Mouse (Mus musculus) heart, embryonic 11.5 days (tissue): ENCODE measurements around the gene Tgm2. TPM values are rescaled to one million over a fixed set of nuclear protein-coding genes. Genes with fewer than 3 reads are reported as not detected.

Experiments used
- ATAC-seq: fragments of 200-750 bp; cut with Nextera tagmentation; replicated peaks from 2 replicates; pipeline ENCODE4 v1.8.0; 2017; ENCODE audit warnings: moderate library complexity; ENCODE audit not compliant: insufficient number of reproducible peaks, low FRiP score, low TSS enrichment
- H3K27ac ChIP-seq: fragments of 300-500 bp; sonication (generic); 2 replicates; pipeline ENCODE4 v1.5.1; 2014; ENCODE audit warnings: mild to moderate bottlenecking, low read depth, low read length
- H3K27me3 ChIP-seq: fragments of 300-500 bp; sonication (generic); 2 replicates; pipeline ENCODE4 v1.6.1; 2014; ENCODE audit warnings: mild to moderate bottlenecking, low read length, mixed read lengths; ENCODE audit not compliant: control insufficient read depth, insufficient read depth
- H3K36me3 ChIP-seq: fragments of 300-500 bp; sonication (generic); 2 replicates; pipeline ENCODE4 v1.6.1; 2014; ENCODE audit warnings: mild to moderate bottlenecking, low read length, moderate library complexity, mixed read lengths; ENCODE audit not compliant: control insufficient read depth, insufficient read depth
- H3K4me1 ChIP-seq: fragments of 300-500 bp; sonication (generic); 2 replicates; pipeline ENCODE4 v1.6.1; 2014; ENCODE audit warnings: low read length; ENCODE audit not compliant: control insufficient read depth, insufficient read depth
- H3K4me2 ChIP-seq: fragments of 300-500 bp; sonication (generic); 2 replicates; pipeline ENCODE4 v1.6.1; 2014; ENCODE audit warnings: mild to moderate bottlenecking, moderate library complexity
- H3K4me3 ChIP-seq: fragments of 300-500 bp; sonication (generic); 2 replicates; pipeline ENCODE4 v1.5.1; 2014; ENCODE audit warnings: low read depth, low read length
- H3K9ac ChIP-seq: fragments of 300-500 bp; sonication (generic); 2 replicates; pipeline ENCODE4 v1.6.1; 2014; ENCODE audit warnings: mild to moderate bottlenecking, low read depth, low read length, moderate library complexity
- H3K9me3 ChIP-seq: fragments of 300-500 bp; sonication (generic); replicated peaks from 2 replicates; pipeline ENCODE4 v1.6.1; 2016; ENCODE audit warnings: low read length; ENCODE audit not compliant: control insufficient read depth
- WGBS: fragments of 180-500 bp; shearing (Covaris S2); extraction: QIAGEN DNeasy Blood & Tissue Kit; methylation state at CpG from one replicate; pipeline ENCODE4 v1.1.7; 2014; ENCODE audit not compliant: insufficient replicate concordance; 5-methylcytosine and 5-hydroxymethylcytosine counted together
- polyA plus RNA-seq: library from polyadenylated mRNA; unstranded; fragments of >200 nt; fragmentation: Nextera tagmentation; extraction: Ambion mirVana; gene quantifications from 2 replicates; pipeline ENCODE4 v1.2.1, GENCODE M21; 2014

The Tgm2 gene
- polyA plus RNA-seq, 1 experiment from 2014 or later = 130 TPM

DNA sequence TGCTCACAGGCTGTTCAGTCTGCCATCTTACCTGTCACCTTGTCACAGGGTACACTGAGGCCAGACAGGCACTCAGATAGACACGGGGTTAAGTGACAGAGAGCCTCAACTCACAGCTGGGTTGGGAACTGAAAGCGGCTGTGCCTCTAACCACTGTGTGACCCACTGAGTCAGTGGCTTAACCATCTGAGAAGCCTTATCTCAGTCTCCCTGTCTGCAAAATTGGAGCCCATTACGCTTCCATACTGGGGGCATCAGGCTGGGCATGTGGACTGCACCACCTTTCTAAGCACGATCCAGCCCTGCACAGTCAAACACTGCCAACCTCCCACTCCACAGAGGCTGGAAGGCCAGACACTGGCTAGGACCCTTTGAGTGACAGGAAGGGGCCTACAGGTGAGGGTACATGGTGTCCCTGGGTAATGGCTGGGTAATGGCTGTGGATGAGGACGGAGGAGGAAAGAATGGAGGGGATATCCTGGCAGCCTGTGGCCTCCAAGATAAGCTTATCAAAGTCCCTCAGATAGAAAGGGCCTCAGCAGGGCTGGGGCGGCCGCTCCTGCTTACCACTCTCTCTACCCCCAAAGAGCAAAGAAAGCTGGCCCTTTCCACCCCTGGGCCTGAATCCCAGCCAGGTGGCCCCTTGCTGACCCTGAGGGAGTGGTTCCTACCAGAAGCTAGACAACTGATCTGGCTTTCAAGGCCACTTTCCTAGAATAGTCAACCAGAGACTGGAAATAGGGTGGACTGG is 4.4 kb downstream of the Tgm2 start:
- Histone ChIP-seq H3K4me2 (peak overlapping the region; percentile 87), H3K27ac (peak overlapping the region; percentile 92)

DNA sequence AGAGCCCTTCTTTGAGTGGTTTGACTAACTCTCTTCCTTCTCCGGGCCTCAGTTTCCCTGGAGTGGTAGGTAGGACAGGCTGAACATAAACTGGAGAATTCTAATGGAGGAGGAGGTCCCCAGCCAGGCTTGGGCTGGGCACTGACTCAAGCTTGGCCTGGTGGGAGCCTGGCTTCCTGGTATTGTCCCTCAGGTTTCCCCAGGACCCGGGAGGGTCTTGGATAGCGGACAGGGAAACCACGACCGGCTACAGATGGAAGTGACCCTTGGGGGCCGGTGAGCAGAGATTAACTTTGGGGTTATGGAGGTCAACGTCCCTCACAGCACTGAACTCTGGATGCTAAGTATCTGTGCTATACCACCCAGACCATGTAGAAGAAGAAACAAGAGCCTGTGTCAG is 5.0 kb downstream of the Tgm2 start:
- peaks cover 12% of the 10 kb centered on the region for H3K36me3 ChIP-seq
- H3K4me1 ChIP-seq = peaks cover 72% of the 10 kb centered on the region
- H3K9ac ChIP-seq = peak overlapping the region; percentile 65
- no peak; the same call in 1 of the 2 replicates for ATAC-seq
- no peaks in the 10 kb centered on the region for H3K27me3 ChIP-seq
- H3K4me2 ChIP-seq = peak overlapping the region; percentile 87
- no peaks in the 10 kb centered on the region for H3K9me3 ChIP-seq
- peak overlapping the region; percentile 4; the same call in 1 of the 2 replicates for H3K4me3 ChIP-seq
- H3K27ac ChIP-seq = peak overlapping the region; percentile 92
- 50% methylated on average over 7 of the region's 7 CpGs for WGBS

More for the DNA sequence above, 4.4 kb downstream of the Tgm2 start:
- 33% methylated on average over 7 of the region's 7 CpGs for WGBS
- Histone ChIP-seq H3K27me3 (no peaks in the 10 kb centered on the region), H3K36me3 (peaks cover 12% of the 10 kb centered on the region), H3K4me3 (no peak overlapping the region), H3K9ac (0 out of 2 replicates have a peak overlapping the region, but pooled peaks have one; percentile 17), H3K4me1 (peaks cover 72% of the 10 kb centered on the region), H3K9me3 (no peaks in the 10 kb centered on the region)
- peak; percentile 72 for ATAC-seq

- Histone ChIP-seq H3K27me3 (no peaks in the 10 kb centered on the region), H3K9ac (peak overlapping the region; percentile 65), H3K36me3 (peaks cover 12% of the 10 kb centered on the region), H3K27ac (peak overlapping the region; percentile 92), H3K9me3 (no peaks in the 10 kb centered on the region), H3K4me2 (peak overlapping the region; percentile 87), H3K4me3 (0 out of 2 replicates have a peak overlapping the region, but pooled peaks have one; percentile 4), H3K4me1 (peaks cover 69% of the 10 kb centered on the region)
- ATAC-seq = no peak
- 65% methylated on average over 5 of the region's 5 CpGs for WGBS
These were observed 5.6 kb downstream of the Tgm2 start for GRCm38 (mm10) chr2:158140664-158141063.

GRCm38 (mm10) chr2:158139628-158140027 is 6.6 kb downstream of the Tgm2 start:
- H3K9ac ChIP-seq = peak overlapping the region; percentile 62
- no peak overlapping the region for H3K4me3 ChIP-seq
- H3K4me1 ChIP-seq = peaks cover 59% of the 10 kb centered on the region
- no peaks in the 10 kb centered on the region for H3K27me3 ChIP-seq
- H3K9me3 ChIP-seq = no peaks in the 10 kb centered on the region
- H3K27ac ChIP-seq = peak overlapping the region; percentile 92
- peak overlapping the region; percentile 37 for H3K4me2 ChIP-seq
- ATAC-seq = peak; percentile 29; the same call in 1 of the 2 replicates
- H3K36me3 ChIP-seq = peaks cover 12% of the 10 kb centered on the region
- 21% methylated on average over 7 of the region's 7 CpGs for WGBS

- Histone ChIP-seq H3K4me2 (peak overlapping the region; percentile 37; the same call in 1 of the 2 replicates), H3K4me3 (no peak overlapping the region), H3K4me1 (peaks cover 52% of the 10 kb centered on the region), H3K27ac (peak overlapping the region; percentile 92), H3K9me3 (no peaks in the 10 kb centered on the region), H3K36me3 (peaks cover 16% of the 10 kb centered on the region), H3K27me3 (no peaks in the 10 kb centered on the region), H3K9ac (peak overlapping the region; percentile 62)
- ATAC-seq = no peak
- WGBS = 84% methylated on average over 9 of the region's 9 CpGs
These were observed 7.5 kb downstream of the Tgm2 start for GRCm38 (mm10) chr2:158138778-158139177.

DNA sequence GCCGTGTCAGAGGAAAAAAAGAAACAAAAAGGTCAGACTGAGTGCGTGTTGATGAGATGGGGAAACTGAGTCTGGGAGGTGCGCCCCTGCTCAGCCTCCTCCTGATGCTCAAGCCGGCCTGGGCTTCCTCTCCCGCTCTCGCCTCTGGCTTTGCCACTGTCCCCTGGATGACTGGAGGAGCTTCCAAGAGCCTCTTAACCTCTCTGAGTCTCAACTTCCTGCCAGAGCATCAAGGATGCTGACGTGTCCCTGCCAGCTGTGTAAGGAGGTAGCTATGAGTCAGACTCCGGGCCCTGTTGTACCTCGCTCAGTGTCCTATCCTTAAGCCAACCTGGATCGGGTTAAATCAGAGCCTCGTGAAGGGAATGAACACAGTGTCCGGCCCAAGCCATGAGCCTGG is 8.5 kb downstream of the Tgm2 start:
- Histone ChIP-seq H3K4me3 (no peak overlapping the region), H3K9me3 (no peaks in the 10 kb centered on the region), H3K4me1 (peaks cover 43% of the 10 kb centered on the region), H3K27me3 (no peaks in the 10 kb centered on the region), H3K9ac (no peak overlapping the region), H3K36me3 (peaks cover 16% of the 10 kb centered on the region), H3K4me2 (no peak overlapping the region), H3K27ac (no peak overlapping the region)
- WGBS = 76% methylated on average over 12 of the region's 12 CpGs
- ATAC-seq = no peak

- Histone ChIP-seq H3K9me3 (no peaks in the 10 kb centered on the region), H3K27ac (no peak overlapping the region), H3K9ac (no peak overlapping the region), H3K4me1 (peaks cover 34% of the 10 kb centered on the region), H3K27me3 (no peaks in the 10 kb centered on the region), H3K4me3 (no peak overlapping the region), H3K36me3 (peaks cover 25% of the 10 kb centered on the region), H3K4me2 (no peak overlapping the region)
- WGBS = 60% methylated on average over 7 of the region's 7 CpGs
- no peak for ATAC-seq
These were observed 10.0 kb downstream of the Tgm2 start for GRCm38 (mm10) chr2:158136205-158136604.

GRCm38 (mm10) chr2:158133050-158133449 is 13.2 kb downstream of the Tgm2 start:
- ATAC-seq = no peak
- Histone ChIP-seq H3K27me3 (no peaks in the 10 kb centered on the region), H3K4me1 (peaks cover 34% of the 10 kb centered on the region), H3K4me3 (no peak overlapping the region), H3K36me3 (peaks cover 18% of the 10 kb centered on the region), H3K9me3 (no peaks in the 10 kb centered on the region), H3K4me2 (no peak overlapping the region), H3K9ac (no peak overlapping the region), H3K27ac (peak overlapping the region; percentile 22; the same call in 1 of the 2 replicates)
- 71% methylated on average over 6 of the region's 6 CpGs for WGBS
